Mouse (Mus musculus) kidney, postnatal 0 days (tissue): ENCODE measurements around the gene Ogdhl. TPM values are rescaled to one million over a fixed set of nuclear protein-coding genes. Genes with fewer than 3 reads are reported as not detected.

ENCODE experiments used
- ATAC-seq: fragments of 200-750 bp; cut with Nextera tagmentation; replicated peaks from 2 replicates; pipeline ENCODE4 v1.8.0; 2017; ENCODE audit warnings: low read depth, moderate number of reproducible peaks, moderate TSS enrichment, moderate library complexity; ENCODE audit not compliant: low FRiP score
- DNase-seq: peaks from one replicate; pipeline ENCODE4 v3.0.0-alpha.2; 2016; ENCODE audit warnings: low spot score
- H3K27ac ChIP-seq: fragments of 300-500 bp; sonication (generic); 2 replicates; pipeline ENCODE4 v1.5.1; 2014; ENCODE audit warnings: mild to moderate bottlenecking
- H3K27me3 ChIP-seq: fragments of 300-500 bp; sonication (generic); 2 replicates; pipeline ENCODE4 v1.6.1; 2014; ENCODE audit warnings: low read length, mixed read lengths; ENCODE audit not compliant: insufficient read depth
- H3K36me3 ChIP-seq: fragments of 300-500 bp; sonication (generic); 2 replicates; pipeline ENCODE4 v1.6.1; 2014; ENCODE audit warnings: low read length, mixed read lengths; ENCODE audit not compliant: insufficient read depth
- H3K4me1 ChIP-seq: fragments of 300-500 bp; sonication (generic); replicated peaks from 2 replicates; pipeline ENCODE4 v1.6.1; 2014; ENCODE audit warnings: antibody characterized with exemption, low read length, mixed read lengths; ENCODE audit not compliant: insufficient read depth
- H3K4me2 ChIP-seq: fragments of 300-500 bp; sonication (generic); 2 replicates; pipeline ENCODE4 v1.6.1; 2014; ENCODE audit warnings: mild to moderate bottlenecking, low read length, moderate library complexity, mixed read lengths
- H3K4me3 ChIP-seq: fragments of 300-500 bp; sonication (generic); replicated peaks from 2 replicates; pipeline ENCODE4 v1.5.1; 2014; ENCODE audit warnings: low read depth, low read length
- H3K9ac ChIP-seq: fragments of 300-500 bp; sonication (generic); 2 replicates; pipeline ENCODE4 v1.6.1; 2014; ENCODE audit warnings: low read depth, low read length
- H3K9me3 ChIP-seq: fragments of 300-500 bp; sonication (generic); replicated peaks from 2 replicates; pipeline ENCODE4 v1.6.1; 2016; ENCODE audit warnings: low read length, inconsistent platforms, mixed read lengths
- CTCF ChIP-seq: IDR thresholded peaks from 2 replicates; pipeline ENCODE4 v1.5.1; 2016; ENCODE audit warnings: antibody characterized with exemption, low read depth, mild to moderate bottlenecking, moderate library complexity
- WGBS: fragments of 180-500 bp; shearing (Covaris S2); extraction: QIAGEN DNeasy Blood & Tissue Kit; methylation state at CpG from one replicate; pipeline ENCODE4 v1.1.7; 2014; 5-methylcytosine and 5-hydroxymethylcytosine counted together
- polyA plus RNA-seq: library from polyadenylated mRNA; unstranded; fragments of >200 nt; fragmentation: Nextera tagmentation; extraction: Ambion mirVana; gene quantifications from 2 replicates; pipeline ENCODE4 v1.2.1, GENCODE M21; 2015

The Ogdhl gene
- polyA plus RNA-seq, 1 experiment from 2014 or later, result 6.7 TPM

DNA sequence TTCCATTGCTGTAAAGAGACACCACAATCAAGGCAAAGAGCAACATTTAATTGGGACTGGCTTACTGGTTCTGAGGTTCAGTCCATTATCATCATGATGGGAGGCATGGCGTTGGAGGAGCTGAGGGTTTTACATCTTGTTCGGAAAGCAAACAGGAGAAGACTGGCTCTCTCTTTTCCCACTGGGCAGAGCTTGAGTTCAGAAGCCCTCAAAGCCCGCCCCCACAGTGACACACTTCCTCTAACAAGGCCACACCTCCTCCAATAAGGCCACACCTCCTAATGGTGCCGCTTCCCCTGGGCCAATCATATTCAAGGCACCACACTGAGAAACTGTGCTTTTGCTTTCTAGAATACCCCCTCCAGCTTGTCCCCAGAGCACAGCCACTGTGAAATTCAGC lies 4.0 kb upstream of the Ogdhl start:
- 16% methylated on average over 4 of the region's 4 CpGs for WGBS
- ATAC-seq (no peak), DNase-seq (no peak)
- H3K27ac ChIP-seq, result no peak overlapping the region
- H3K4me2 ChIP-seq, result no peak overlapping the region
- H3K27me3 ChIP-seq, result no peaks in the 10 kb centered on the region
- H3K9me3 ChIP-seq, result no peaks in the 10 kb centered on the region
- H3K4me3 ChIP-seq, result no peak overlapping the region
- no peaks in the 10 kb centered on the region for H3K4me1 ChIP-seq
- no peak overlapping the region for H3K9ac ChIP-seq
- no peak for TF ChIP-seq CTCF
- H3K36me3 ChIP-seq, result no peaks in the 10 kb centered on the region

DNA sequence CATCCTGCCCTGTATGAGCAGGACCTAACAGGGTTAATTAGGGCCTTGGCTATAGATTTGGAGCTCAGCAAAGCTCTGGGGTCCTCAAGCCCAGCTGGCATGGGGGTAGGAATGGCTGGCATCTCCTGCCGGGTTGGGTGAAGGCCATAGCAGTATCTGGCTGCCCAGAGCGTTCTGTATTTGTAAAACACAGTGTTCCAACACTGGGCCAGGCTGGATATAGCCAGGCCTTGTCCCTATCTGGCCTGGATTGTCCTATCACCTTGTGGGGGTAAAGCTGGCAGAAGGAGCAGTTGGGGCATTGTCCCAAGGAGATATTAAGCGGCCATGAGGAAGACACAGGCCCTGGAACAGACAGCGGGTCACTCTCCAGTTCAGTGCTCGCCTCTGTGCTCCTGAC lies 1.4 kb downstream of the Ogdhl start:
- Histone ChIP-seq H3K9me3 (no peaks in the 10 kb centered on the region), H3K4me3 (no peak overlapping the region), H3K4me1 (no peaks in the 10 kb centered on the region), H3K9ac (no peak overlapping the region), H3K27me3 (no peaks in the 10 kb centered on the region), H3K36me3 (no peaks in the 10 kb centered on the region), H3K27ac (no peak overlapping the region), H3K4me2 (no peak overlapping the region)
- TF ChIP-seq CTCF, result no peak
- ATAC-seq, result no peak
- 91% methylated on average over 5 of the region's 5 CpGs for WGBS
- DNase-seq, result no peak

DNA sequence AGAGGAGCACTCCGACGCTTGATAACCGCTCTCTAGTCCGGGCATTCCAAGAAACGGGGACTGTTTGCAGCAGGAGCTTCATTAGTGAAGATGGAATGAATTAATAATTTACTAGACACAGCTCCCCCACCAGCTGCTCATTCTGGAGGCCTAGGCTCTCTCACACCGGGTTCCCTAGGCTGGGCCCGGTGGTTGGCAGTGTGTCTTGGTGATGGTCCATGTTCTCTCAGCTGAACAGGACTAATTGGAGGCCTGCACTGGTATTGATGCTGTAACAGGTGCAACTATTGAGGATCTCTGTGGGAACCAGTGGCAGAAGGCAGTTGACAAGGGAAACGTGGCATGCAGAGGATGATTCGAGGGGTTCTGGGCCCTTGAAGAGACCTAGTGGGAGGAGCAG lies 5.5 kb downstream of the Ogdhl start:
- Histone ChIP-seq H3K9ac (no peak overlapping the region), H3K4me3 (no peak overlapping the region), H3K9me3 (no peaks in the 10 kb centered on the region), H3K27ac (no peak overlapping the region), H3K4me1 (no peaks in the 10 kb centered on the region), H3K27me3 (no peaks in the 10 kb centered on the region), H3K4me2 (no peak overlapping the region), H3K36me3 (no peaks in the 10 kb centered on the region)
- WGBS, result 71% methylated on average over 9 of the region's 9 CpGs
- ATAC-seq (no peak), DNase-seq (no peak)
- TF ChIP-seq CTCF, result no peak

DNA sequence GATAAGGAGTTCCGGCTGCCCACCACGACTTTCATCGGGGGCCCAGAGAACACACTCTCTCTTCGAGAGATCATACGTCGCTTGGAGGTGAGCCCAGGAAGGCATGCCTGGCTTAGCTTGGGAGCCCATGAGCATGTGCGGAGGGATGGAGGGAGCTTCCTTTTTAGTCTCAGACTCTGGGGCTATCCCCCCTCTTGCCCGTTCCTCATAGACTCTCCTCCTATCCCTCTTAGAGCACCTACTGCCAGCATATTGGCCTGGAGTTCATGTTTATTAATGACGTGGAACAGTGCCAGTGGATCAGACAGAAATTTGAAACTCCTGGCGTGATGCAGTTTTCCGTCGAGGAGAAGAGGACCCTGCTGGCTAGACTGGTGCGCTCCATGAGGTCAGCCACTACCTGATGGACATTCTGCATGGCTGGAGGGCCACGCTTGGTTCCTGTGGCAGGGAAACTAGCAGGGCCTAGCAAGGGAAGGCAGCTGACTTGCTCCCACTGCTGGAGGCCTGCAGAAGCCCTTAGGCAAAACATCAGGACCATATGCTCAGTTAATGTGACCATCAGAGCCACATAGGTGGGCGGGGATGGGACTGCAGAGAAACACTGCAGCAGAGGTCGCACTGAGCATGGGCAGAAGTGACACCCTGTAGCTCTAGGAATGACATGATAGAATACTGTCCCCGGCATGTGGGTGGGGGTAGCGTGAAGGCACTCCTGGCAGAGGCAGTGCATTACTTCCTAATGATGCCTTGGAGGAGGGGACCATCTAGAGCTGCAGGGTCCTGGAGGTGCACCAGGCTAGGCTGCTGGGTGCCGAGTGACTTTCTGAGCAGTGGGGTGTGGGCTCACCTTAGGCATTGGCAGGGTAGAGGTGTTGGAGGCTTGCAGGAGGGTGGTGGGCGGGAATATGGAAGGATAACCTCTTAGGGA lies 11.0 kb downstream of the Ogdhl start:
- TF ChIP-seq CTCF, result no peak
- Histone ChIP-seq H3K4me1 (no peaks in the 10 kb centered on the region), H3K36me3 (no peaks in the 10 kb centered on the region), H3K27me3 (no peaks in the 10 kb centered on the region), H3K4me3 (no peak overlapping the region), H3K27ac (no peak overlapping the region), H3K4me2 (no peak overlapping the region), H3K9ac (no peak overlapping the region), H3K9me3 (no peaks in the 10 kb centered on the region)
- DNase-seq (no peak), ATAC-seq (no peak)
- 70% methylated on average over 20 of the region's 20 CpGs for WGBS

DNA sequence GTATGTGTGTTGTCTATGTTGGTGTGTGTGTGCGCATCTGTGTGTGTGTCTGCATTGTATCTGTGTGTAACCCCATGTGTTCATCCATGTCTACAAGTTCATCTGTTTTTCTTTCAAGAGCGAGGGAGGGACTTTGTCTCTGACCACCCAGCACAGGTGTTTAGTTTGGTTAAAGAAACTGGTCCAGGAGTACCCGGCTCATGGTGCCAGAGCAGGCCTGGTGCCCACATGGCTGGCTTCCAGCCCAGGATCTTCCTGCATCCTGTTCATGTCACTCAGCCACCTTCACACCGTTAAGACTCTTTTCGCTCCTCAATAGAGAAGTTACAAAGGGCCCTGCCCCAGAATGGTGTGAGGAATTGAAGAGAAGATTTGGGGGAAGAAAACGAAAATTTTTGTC lies 14.2 kb downstream of the Ogdhl start:
- WGBS, result 77% methylated on average over 6 of the region's 6 CpGs
- no peak for DNase-seq
- TF ChIP-seq CTCF, result no peak
- Histone ChIP-seq H3K36me3 (no peaks in the 10 kb centered on the region), H3K4me3 (no peak overlapping the region), H3K9me3 (no peaks in the 10 kb centered on the region), H3K4me1 (no peaks in the 10 kb centered on the region), H3K9ac (no peak overlapping the region), H3K27me3 (no peaks in the 10 kb centered on the region), H3K4me2 (no peak overlapping the region), H3K27ac (no peak overlapping the region)
- ATAC-seq, result no peak

DNA sequence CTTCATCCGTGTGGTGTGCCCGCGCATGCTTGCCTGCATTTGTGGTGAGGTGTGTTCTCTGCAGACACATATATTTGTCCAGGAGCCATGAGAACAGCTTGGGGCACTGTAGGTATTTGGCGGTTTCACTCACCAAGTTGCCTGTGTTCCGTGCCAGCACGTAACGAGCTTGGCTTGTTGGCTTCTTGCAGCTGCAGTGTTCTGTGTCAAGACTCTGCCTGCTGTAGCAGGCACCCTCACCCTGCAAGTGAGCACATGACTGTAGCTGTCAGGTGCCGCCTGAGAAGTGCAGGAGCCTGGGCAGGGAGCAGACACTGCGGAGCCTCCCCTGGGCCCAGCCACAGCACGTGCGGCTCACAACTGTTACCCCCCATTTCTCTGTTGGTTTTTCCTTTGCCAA lies 14.7 kb downstream of the Ogdhl start:
- TF ChIP-seq CTCF, result no peak
- no peak for ATAC-seq
- 86% methylated on average over 11 of the region's 11 CpGs for WGBS

DNA sequence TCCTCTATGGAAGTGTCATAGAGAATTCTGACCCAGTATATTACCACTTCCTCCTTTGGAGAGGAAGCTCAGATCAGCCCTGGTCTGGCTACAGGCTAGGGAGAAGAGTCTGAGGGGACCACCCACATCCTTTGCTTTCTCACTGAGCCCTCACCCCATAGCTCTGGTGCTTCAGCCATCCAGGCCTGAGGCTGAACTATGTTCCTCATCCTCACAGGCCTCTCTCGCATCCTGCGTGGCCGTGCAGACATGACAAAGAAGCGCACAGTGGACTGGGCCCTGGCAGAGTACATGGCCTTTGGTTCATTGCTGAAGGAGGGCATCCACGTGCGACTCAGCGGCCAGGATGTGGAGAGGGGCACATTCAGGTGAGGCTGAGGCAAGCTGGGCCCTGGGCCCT lies 20.0 kb downstream of the Ogdhl start:
- DNase-seq, result no peak
- Histone ChIP-seq H3K9ac (no peak overlapping the region), H3K4me2 (no peak overlapping the region), H3K4me3 (no peak overlapping the region), H3K4me1 (no peaks in the 10 kb centered on the region), H3K27me3 (no peaks in the 10 kb centered on the region), H3K36me3 (no peaks in the 10 kb centered on the region), H3K9me3 (no peaks in the 10 kb centered on the region), H3K27ac (no peak overlapping the region)
- no peak for ATAC-seq
- no peak for TF ChIP-seq CTCF
- WGBS, result 94% methylated on average over 7 of the region's 7 CpGs

More for the DNA sequence above, 14.7 kb downstream of the Ogdhl start:
- Histone ChIP-seq H3K27me3 (no peaks in the 10 kb centered on the region), H3K4me3 (no peak overlapping the region), H3K4me1 (no peaks in the 10 kb centered on the region), H3K9me3 (no peaks in the 10 kb centered on the region), H3K36me3 (no peaks in the 10 kb centered on the region), H3K27ac (no peak overlapping the region), H3K9ac (no peak overlapping the region), H3K4me2 (no peak overlapping the region)
- no peak for DNase-seq
